ENCODE assay signal across 26 mouse cellular contexts in genomic region chr17:79790166-79790565, GRCm38 (mm10).
DNase-seq lines count a peak whose midpoint lies in the region; ATAC-seq and TF ChIP-seq lines count a peak whose summit lies in the region.
"Had no signal": no experiment of that assay in that cellular context is flagged by ENCODE, and none has a peak within 500 bp of the region (broad histone marks: within the 10 kb centered on the region; RNA-seq: fewer than 3 reads in every experiment).

No protein-coding gene starts in this region.

- H3K27me3 ChIP-seq in lung, embryonic 14.5 days (ENCODE audit: insufficient read depth, low read length), result no peaks in the 10 kb centered on the region
- H3K27me3 ChIP-seq in stomach, embryonic 14.5 days (ENCODE audit: control insufficient read depth, insufficient read depth, low read length), result no peaks in the 10 kb centered on the region
- H3K27me3 ChIP-seq in stomach, postnatal 0 days (ENCODE audit: control insufficient read depth, insufficient read depth, low read length), result no peaks in the 10 kb centered on the region
- no peaks in the 10 kb centered on the region for H3K27me3 ChIP-seq in intestine, embryonic 16.5 days (replicated peaks; ENCODE audit: control insufficient read depth, insufficient read depth, low read length)
- H3K27me3 ChIP-seq: forebrain, embryonic 15.5 days; limb, embryonic 15.5 days; neural tube, embryonic 13.5 days had no signal

- ATAC-seq in lung, embryonic 14.5 days (ENCODE audit: insufficient read depth), result peak; percentile 71
- ATAC-seq in stomach, embryonic 14.5 days (ENCODE audit: insufficient number of reproducible peaks, insufficient read depth, low FRiP score, low read depth), result peak; percentile 79; the same call in 1 of the 2 replicates
- ATAC-seq in stomach, postnatal 0 days (ENCODE audit: low FRiP score, low TSS enrichment), result no peak; the same call in 1 of the 2 replicates
- ATAC-seq in intestine, embryonic 16.5 days, result peak; percentile 67
- ATAC-seq: forebrain, embryonic 15.5 days; hindbrain, embryonic 16.5 days; midbrain, embryonic 16.5 days had no signal

- no peak for TF ChIP-seq CTCF in lung, embryonic 14.5 days (IDR thresholded peaks at IDR 0.05; ENCODE audit: low read depth)
- TF ChIP-seq CTCF in lung, adult 2 months (IDR thresholded peaks at IDR 0.05; ENCODE audit: insufficient read depth, low read length), result no peak
- no peak for TF ChIP-seq CTCF in stomach, postnatal 0 days (IDR thresholded peaks at IDR 0.05; ENCODE audit: low read depth)

- H3K27ac ChIP-seq in lung, embryonic 14.5 days (ENCODE audit: low read depth), result peak overlapping the region; percentile 66
- peak overlapping the region; percentile 78 for H3K27ac ChIP-seq in stomach, embryonic 14.5 days (ENCODE audit: low read length)
- no peak overlapping the region; the same call in 1 of the 2 replicates for H3K27ac ChIP-seq in stomach, postnatal 0 days (replicated peaks)
- H3K27ac ChIP-seq in intestine, embryonic 16.5 days (ENCODE audit: low read length), result no peak overlapping the region
- H3K27ac ChIP-seq: forebrain, embryonic 15.5 days; heart, adult 2 months; kidney, postnatal 0 days; left cerebral cortex, adult 2 months; limb, embryonic 15.5 days; liver, embryonic 14.5 days; midbrain, embryonic 10.5 days; neural tube, embryonic 13.5 days had no signal

- whole genome bisulfite sequencing in lung, embryonic 14.5 days, result 23% methylated on average over 7 of the region's 7 CpGs
- 33% methylated on average over 7 of the region's 7 CpGs for WGBS in lung, adult 2 months
- 24% methylated on average over 7 of the region's 7 CpGs for WGBS in stomach, embryonic 14.5 days
- 31% methylated on average over 7 of the region's 7 CpGs for WGBS in stomach, postnatal 0 days
- 26% methylated on average over 7 of the region's 7 CpGs for WGBS in intestine, embryonic 16.5 days

- H3K4me2 ChIP-seq in lung, embryonic 14.5 days, result no peak overlapping the region
- no peak overlapping the region for H3K4me2 ChIP-seq in stomach, embryonic 14.5 days (replicated peaks; ENCODE audit: low read depth, low read length)
- no peak overlapping the region for H3K4me2 ChIP-seq in stomach, postnatal 0 days (replicated peaks; ENCODE audit: low read depth)
- H3K4me2 ChIP-seq in intestine, embryonic 16.5 days (ENCODE audit: low read depth, low read length), result no peak overlapping the region
- H3K4me2 ChIP-seq: forebrain, embryonic 15.5 days; limb, embryonic 15.5 days; neural tube, embryonic 13.5 days had no signal

- no peaks in the 10 kb centered on the region for H3K36me3 ChIP-seq in lung, embryonic 14.5 days (ENCODE audit: insufficient read depth)
- no peaks in the 10 kb centered on the region for H3K36me3 ChIP-seq in stomach, embryonic 14.5 days (ENCODE audit: control insufficient read depth, insufficient read depth, low read length)
- H3K36me3 ChIP-seq in stomach, postnatal 0 days (ENCODE audit: control insufficient read depth, insufficient read depth, low read length), result no peaks in the 10 kb centered on the region
- no peaks in the 10 kb centered on the region for H3K36me3 ChIP-seq in intestine, embryonic 16.5 days (ENCODE audit: control insufficient read depth, insufficient read depth, low read length)
- H3K36me3 ChIP-seq: forebrain, embryonic 15.5 days; limb, embryonic 15.5 days; midbrain, embryonic 10.5 days; neural tube, embryonic 13.5 days had no signal

- no peak for TF ChIP-seq POLR2A in lung, adult 2 months (IDR thresholded peaks at IDR 0.05; ENCODE audit: borderline replicate concordance, extremely low read depth, low read depth, low read length)

- H3K4me1 ChIP-seq in lung, embryonic 14.5 days (ENCODE audit: insufficient read depth), result 0 out of 2 replicates have a peak, but pooled peaks cover 6% of the 10 kb centered on the region
- H3K4me1 ChIP-seq in lung, adult 2 months (ENCODE audit: control insufficient read depth, insufficient read depth, low read length), result no peaks in the 10 kb centered on the region; the same call in 1 of the 2 replicates
- H3K4me1 ChIP-seq in stomach, embryonic 14.5 days (ENCODE audit: control insufficient read depth, insufficient read depth, low read length), result peaks cover 10% of the 10 kb centered on the region
- H3K4me1 ChIP-seq in stomach, postnatal 0 days (replicated peaks; ENCODE audit: control insufficient read depth, insufficient read depth), result no peaks in the 10 kb centered on the region
- no peaks in the 10 kb centered on the region; the same call in 1 of the 2 replicates for H3K4me1 ChIP-seq in intestine, embryonic 16.5 days (ENCODE audit: control insufficient read depth, insufficient read depth, low read length)
- H3K4me1 ChIP-seq: forebrain, embryonic 15.5 days; limb, embryonic 15.5 days; midbrain, embryonic 10.5 days; neural tube, embryonic 13.5 days had no signal

- peak; percentile 75 for DNase-seq in lung, embryonic 14.5 days
- DNase-seq in lung, adult 2 months, result no peak
- DNase-seq in stomach, postnatal 0 days (ENCODE audit: low spot score), result no peak
- DNase-seq in left cerebral cortex, adult 18-20 months (ENCODE audit: low spot score in 2 of 2), result no peak
- DNase-seq in gastrocnemius, postnatal 4 days (ENCODE audit: low spot score in 2 of 2), result no peak
- DNase-seq: adrenal gland, adult 8-10 months; cerebellum, adult 18-20 months; cerebellum, postnatal 14 days; gastrocnemius, postnatal 14 days; heart, adult 2 months; kidney, adult 18-20 months; layer of hippocampus, adult 9-11 months; left cerebral cortex, postnatal 4 days; thymus, postnatal 14 days had no signal

- no peak overlapping the region for H3K4me3 ChIP-seq in lung, embryonic 14.5 days (ENCODE audit: low read depth, low read length)
- no peak overlapping the region for H3K4me3 ChIP-seq in lung, adult 2 months (replicated peaks; ENCODE audit: extremely low read depth, low read depth, low read length)
- no peak overlapping the region for H3K4me3 ChIP-seq in stomach, embryonic 14.5 days (ENCODE audit: low read depth, low read length)
- no peak overlapping the region for H3K4me3 ChIP-seq in stomach, postnatal 0 days (ENCODE audit: low read depth, low read length)
- H3K4me3 ChIP-seq in intestine, embryonic 16.5 days (ENCODE audit: low read length), result no peak overlapping the region
- H3K4me3 ChIP-seq: forebrain, embryonic 15.5 days; heart, adult 2 months; left cerebral cortex, adult 2 months; limb, embryonic 15.5 days; midbrain, embryonic 10.5 days; myocyte; neural tube, embryonic 13.5 days had no signal

- no peak overlapping the region for H3K9ac ChIP-seq in lung, embryonic 14.5 days
- H3K9ac ChIP-seq in stomach, embryonic 14.5 days (replicated peaks; ENCODE audit: low read depth, low read length), result no peak overlapping the region
- H3K9ac ChIP-seq in stomach, postnatal 0 days (ENCODE audit: low read length), result no peak overlapping the region
- no peak overlapping the region for H3K9ac ChIP-seq in intestine, embryonic 16.5 days (ENCODE audit: low read depth, low read length)
- H3K9ac ChIP-seq: forebrain, embryonic 15.5 days; limb, embryonic 15.5 days; liver, embryonic 14.5 days; neural tube, embryonic 13.5 days had no signal

- H3K9me3 ChIP-seq in lung, embryonic 14.5 days (ENCODE audit: low read depth, low read length), result no peaks in the 10 kb centered on the region
- no peaks in the 10 kb centered on the region for H3K9me3 ChIP-seq in stomach, embryonic 14.5 days (ENCODE audit: control insufficient read depth, low read depth, low read length)
- H3K9me3 ChIP-seq in stomach, postnatal 0 days (ENCODE audit: control insufficient read depth, low read length), result no peaks in the 10 kb centered on the region
- no peaks in the 10 kb centered on the region for H3K9me3 ChIP-seq in intestine, embryonic 16.5 days (ENCODE audit: control insufficient read depth, low read length)
- H3K9me3 ChIP-seq: forebrain, embryonic 15.5 days; limb, embryonic 15.5 days; midbrain, embryonic 10.5 days; neural tube, embryonic 13.5 days had no signal

- TF ChIP-seq EP300 in stomach, postnatal 0 days (optimal IDR thresholded peaks at IDR 0.05), result no peak

Comparison
In these comparisons a context has a peak if more than half of its experiments do, and no peak if none do; other contexts are left out.
1. H3K27ac ChIP-seq: peak in lung, embryonic 14.5 days (single experiment) and stomach, embryonic 14.5 days (single experiment); none in stomach, postnatal 0 days (single experiment) and intestine, embryonic 16.5 days (single experiment).